Mouse (Mus musculus) left cerebral cortex, adult 2 months (tissue): Measurements from ENCODE around the gene Sh3glb2. TPM values are rescaled to one million over a fixed set of nuclear protein-coding genes. Genes with fewer than 3 reads are reported as not detected.

ENCODE experiments used
- DNase-seq, 2 experiments: peaks; one replicate each; pipeline ENCODE4 v3.0.0; 2021 to 2022; ENCODE audit warnings: low spot score in 2 of 2, mixed read lengths in 1 of 2; ENCODE audit errors: extremely low spot score in 1 of 2
- H3K27ac ChIP-seq: fragments of 200-600 bp; 2 replicates; pipeline ENCODE4 v1.8.1; 2022
- H3K4me3 ChIP-seq: fragments of 200-600 bp; 2 replicates; pipeline ENCODE4 v1.8.1; 2022
- CTCF ChIP-seq: fragments of 200-600 bp; IDR thresholded peaks from 2 replicates; pipeline ENCODE4 v1.8.1; 2022; ENCODE audit warnings: antibody characterized with exemption, mild to moderate bottlenecking, moderate library complexity
- intact Hi-C: fragments of 180-260 bp; cut with DNase I; formaldehyde crosslinking; loops from one replicate; pipeline ENCODE4 v1.15.1; 2025
- long read RNA-seq, 2 experiments: library from polyadenylated mRNA; stranded (forward); transcript quantifications; one replicate each; pipeline ENCODE4 v2.0.0; 2021; ENCODE audit warnings: borderline mapping rate in 2 of 2
- total RNA-seq, 2 experiments: library from RNA; stranded (reverse); gene quantifications; 2 replicates each; pipeline ENCODE4 v1.2.3; 2021

Sh3glb2 gene
- 100 to 1,000 TPM; 291 to 312 TPM for total RNA-seq
- long read RNA-seq, experiment 1, transcript Sh3glb2-201 (11 exons, 1,810 nt), result major isoform, 5 of 425 reads
- long read RNA-seq, experiment 1, partial matches to known transcripts, result 40 of 425 reads
- long read RNA-seq, experiment 1, other reads (novel, unspliced or antisense), result 379 of 425 reads
- long read RNA-seq, experiment 2, transcript Sh3glb2-201 (11 exons, 1,810 nt), result major isoform, 9 of 439 reads
- long read RNA-seq, experiment 2, partial matches to known transcripts, result 66 of 439 reads
- long read RNA-seq, experiment 2, other reads (novel, unspliced or antisense), result 364 of 439 reads

- intact Hi-C loops, result no loop called here
- H3K27ac ChIP-seq, result peak within 1 kb of the TSS; percentile 83
- TF ChIP-seq CTCF, result peak; percentile 49
- peak; percentile 83 to 84 for DNase-seq
- H3K4me3 ChIP-seq, result peak within 1 kb of the TSS; percentile 97
Measured at GRCm38 (mm10) chr2:30358533-30359531, at the start of gene Sh3glb2. Gene Sh3glb2, minus strand, starts transcription at chr2:30359337.

- TF ChIP-seq CTCF, result no peak
- H3K27ac ChIP-seq, result no peak overlapping the region
- DNase-seq, result no peak
- H3K4me3 ChIP-seq, result no peak overlapping the region
- intact Hi-C loops, result no loop called here
Measured at GRCm38 (mm10) chr2:30408452-30409100, 49.4 kb upstream of the Sh3glb2 start.

GRCm38 (mm10) chr2:30407778-30408177 lies 48.6 kb upstream of the Sh3glb2 start:
- Histone ChIP-seq H3K4me3 (no peak overlapping the region), H3K27ac (no peak overlapping the region)
- DNase-seq, result no peak
- intact Hi-C loops, result no loop called here
- no peak for TF ChIP-seq CTCF

DNA sequence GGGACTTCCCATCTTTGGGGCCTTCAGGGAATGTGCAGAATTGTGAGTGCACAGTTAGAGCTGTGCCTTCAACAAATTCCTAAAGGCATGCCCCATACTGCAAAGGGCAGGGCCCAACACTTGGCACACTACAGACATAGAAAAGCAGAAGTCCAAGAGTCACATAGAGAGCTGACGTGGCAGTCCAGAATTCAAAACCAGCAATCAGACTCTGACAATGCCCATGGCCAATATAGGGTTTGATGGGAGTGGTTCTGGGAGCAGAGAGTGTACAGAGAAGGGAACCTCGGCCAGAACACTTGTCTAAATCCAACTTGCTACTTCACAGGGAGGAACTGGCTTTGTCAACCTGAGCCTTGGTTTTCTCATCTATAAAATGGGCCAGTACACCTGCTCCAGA lies 48.1 kb upstream of the Sh3glb2 start:
- no peak overlapping the region for H3K4me3 ChIP-seq
- no peak for DNase-seq
- TF ChIP-seq CTCF, result no peak
- intact Hi-C loops, result no loop called here
- H3K27ac ChIP-seq, result no peak overlapping the region

- Histone ChIP-seq H3K27ac (no peak overlapping the region), H3K4me3 (no peak overlapping the region)
- DNase-seq, result no peak
- intact Hi-C loops, result no loop called here
- TF ChIP-seq CTCF, result peak; percentile 38
Measured at GRCm38 (mm10) chr2:30403870-30404269, 44.7 kb upstream of the Sh3glb2 start.

DNA sequence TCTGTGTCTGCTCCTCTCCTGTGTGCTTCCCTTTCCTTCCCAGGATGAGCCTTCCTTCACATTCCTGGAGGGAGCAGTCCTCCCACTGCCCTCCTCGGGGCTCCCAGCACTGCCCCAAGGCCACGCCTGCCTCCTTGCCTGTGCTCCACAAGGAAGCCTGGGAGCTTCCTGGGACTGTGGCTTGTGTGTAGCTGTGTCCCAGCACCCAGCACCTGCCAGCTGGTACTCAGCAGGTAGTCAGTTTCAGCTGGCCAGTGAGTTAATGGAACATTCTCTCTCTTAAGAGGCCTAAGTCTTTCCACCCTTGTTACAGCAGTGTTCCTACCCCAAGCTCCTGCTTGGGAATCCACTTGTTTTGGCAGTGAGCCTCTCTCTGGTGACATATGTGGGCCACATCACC lies 43.7 kb upstream of the Sh3glb2 start:
- no peak for TF ChIP-seq CTCF
- DNase-seq, result no peak
- intact Hi-C loops, result no loop called here
- H3K4me3 ChIP-seq, result no peak overlapping the region
- H3K27ac ChIP-seq, result no peak overlapping the region; the same call in 1 of the 2 replicates

DNA sequence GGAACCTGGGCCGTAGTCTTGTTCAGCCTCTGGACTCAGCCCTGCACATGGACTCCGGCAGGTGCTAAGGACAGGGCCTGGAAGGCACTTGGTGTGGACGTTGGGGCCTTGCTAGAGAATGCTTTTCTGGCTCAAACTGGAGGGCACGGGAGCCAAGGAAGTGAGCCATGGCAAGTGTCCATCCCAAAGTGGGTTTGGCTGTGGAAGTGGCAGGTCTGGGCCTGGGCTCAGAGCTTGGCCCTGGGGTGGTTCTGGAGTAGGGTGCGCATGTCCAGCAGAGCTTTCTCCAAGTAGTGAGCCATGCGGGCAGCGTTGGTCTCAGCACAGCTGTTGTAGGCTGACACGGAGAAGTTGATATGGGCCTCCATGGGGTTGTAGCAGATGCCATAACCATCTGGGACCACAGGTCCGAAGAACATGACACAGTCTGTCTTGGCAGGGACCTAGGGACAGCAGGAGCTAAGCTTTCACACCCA lies 43.3 kb upstream of the Sh3glb2 start:
- TF ChIP-seq CTCF, result no peak
- no peak overlapping the region; the same call in 1 of the 2 replicates for H3K27ac ChIP-seq
- intact Hi-C loops, result no loop called here
- DNase-seq, result no peak
- H3K4me3 ChIP-seq, result no peak overlapping the region

- no peak overlapping the region for H3K4me3 ChIP-seq
- DNase-seq, result no peak
- no peak overlapping the region for H3K27ac ChIP-seq
- intact Hi-C loops, result no loop called here
- no peak for TF ChIP-seq CTCF
Measured at GRCm38 (mm10) chr2:30401581-30401980, 42.4 kb upstream of the Sh3glb2 start.

- Histone ChIP-seq H3K4me3 (no peak overlapping the region), H3K27ac (no peak overlapping the region)
- intact Hi-C loops, result no loop called here
- no peak for TF ChIP-seq CTCF
- DNase-seq, result no peak
Measured at GRCm38 (mm10) chr2:30399191-30400171, 40.3 kb upstream of the Sh3glb2 start.

DNA sequence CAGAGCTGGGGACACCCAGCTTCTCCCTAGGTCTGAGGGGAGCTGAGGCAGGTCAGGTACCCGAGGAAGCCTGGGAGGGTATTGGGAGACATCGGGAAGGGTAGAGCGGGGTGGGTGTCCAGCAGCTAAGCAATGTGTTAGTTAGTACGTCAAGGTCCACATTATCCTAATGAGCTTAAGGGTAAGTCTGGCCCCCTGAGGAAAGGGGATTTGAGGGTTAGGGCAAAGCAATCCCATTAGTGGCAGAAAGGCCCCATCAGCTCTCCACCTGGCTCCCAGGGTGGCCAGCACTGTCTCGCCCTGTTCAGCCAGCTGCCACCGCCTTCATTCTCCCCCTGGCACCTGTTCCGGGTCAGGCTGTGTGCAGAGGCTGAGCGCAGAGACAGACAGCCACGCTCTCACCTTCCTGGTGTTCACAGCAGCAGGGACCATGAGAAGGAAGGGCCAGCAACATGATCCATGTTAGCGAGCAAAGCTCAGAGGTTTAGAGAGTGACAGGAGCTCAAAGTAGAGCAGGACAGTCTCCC lies 38.9 kb upstream of the Sh3glb2 start:
- intact Hi-C loops, result no loop called here
- Histone ChIP-seq H3K27ac (no peak overlapping the region), H3K4me3 (no peak overlapping the region)
- no peak for DNase-seq
- TF ChIP-seq CTCF, result no peak
